Mouse (Mus musculus) mesoderm, embryonic 11.5 days (tissue): ENCODE measurements around the gene Nup35.
A peak's percentile ranks its signal among the peaks of the same experiment; 100 is the strongest.

Experiments
- DNase-seq: peaks from one replicate; pipeline ENCODE4 v3.0.0-alpha.2; 2012; ENCODE audit warnings: low read depth, low spot score

Gene Nup35

GRCm38 (mm10) chr2:80616854-80617737 is at the start of gene Nup35, which contains the start of gene Dusp19:
Gene Nup35, plus strand, starts transcription at chr2:80617236.
Gene Dusp19, plus strand, starts transcription at chr2:80617045.
- peak; percentile 91 for DNase-seq

GRCm38 (mm10) chr2:80567411-80567810 is 49.6 kb upstream of the Nup35 start:
- no peak for DNase-seq

GRCm38 (mm10) chr2:80570656-80571055 is 46.4 kb upstream of the Nup35 start:
- DNase-seq, result no peak

- DNase-seq, result no peak
Observed at GRCm38 (mm10) chr2:80577286-80577685, 39.8 kb upstream of the Nup35 start.

- DNase-seq, result no peak
Observed at GRCm38 (mm10) chr2:80579253-80579891, 37.7 kb upstream of the Nup35 start.

- peak; percentile 36 for DNase-seq
Observed at GRCm38 (mm10) chr2:80580311-80580961, 36.6 kb upstream of the Nup35 start.

- DNase-seq, result peak; percentile 84
Observed at GRCm38 (mm10) chr2:80581043-80581711, 35.9 kb upstream of the Nup35 start, which contains the start of gene Nckap1. Gene Nckap1, minus strand, starts transcription at chr2:80581380.

- no peak for DNase-seq
Observed at GRCm38 (mm10) chr2:80582356-80582755, 34.7 kb upstream of the Nup35 start.

GRCm38 (mm10) chr2:80594215-80594918 is 22.7 kb upstream of the Nup35 start:
- DNase-seq, result no peak

- DNase-seq, result no peak
Observed at GRCm38 (mm10) chr2:80596960-80597359, 20.1 kb upstream of the Nup35 start.

GRCm38 (mm10) chr2:80599850-80600249 is 17.2 kb upstream of the Nup35 start:
- DNase-seq, result no peak

GRCm38 (mm10) chr2:80600611-80601010 is 16.4 kb upstream of the Nup35 start:
- DNase-seq, result no peak

GRCm38 (mm10) chr2:80602756-80603155 is 14.3 kb upstream of the Nup35 start:
- no peak for DNase-seq

- no peak for DNase-seq
Observed at GRCm38 (mm10) chr2:80603771-80604426, 13.1 kb upstream of the Nup35 start.

GRCm38 (mm10) chr2:80612286-80612685 is 4.8 kb upstream of the Nup35 start:
- no peak for DNase-seq

GRCm38 (mm10) chr2:80612796-80613195 is 4.2 kb upstream of the Nup35 start:
- DNase-seq, result no peak

- no peak for DNase-seq
Observed at GRCm38 (mm10) chr2:80618991-80619390, 2.0 kb downstream of the Nup35 start.

GRCm38 (mm10) chr2:80621921-80622320 is 4.9 kb downstream of the Nup35 start:
- no peak for DNase-seq

GRCm38 (mm10) chr2:80624523-80624922 is 7.5 kb downstream of the Nup35 start:
- no peak for DNase-seq

- no peak for DNase-seq
Observed at GRCm38 (mm10) chr2:80632336-80633026, 15.4 kb downstream of the Nup35 start.
